Mouse (Mus musculus) layer of hippocampus, postnatal 25 days (tissue): Measurements from ENCODE around the gene Zfp365. TPM values are rescaled to one million over a fixed set of nuclear protein-coding genes. Genes with fewer than 3 reads are reported as not detected.

Experiments used
- DNase-seq, 2 experiments: peaks; one replicate each; pipeline ENCODE4 v3.0.0; 2022; ENCODE audit warnings: mixed read lengths in 2 of 2, low spot score in 1 of 2; ENCODE audit errors: extremely low spot score in 1 of 2
- total RNA-seq, 2 experiments: library from RNA; stranded (reverse); gene quantifications; 2 replicates each; pipeline ENCODE4 v1.2.3; 2021

Zfp365 gene
- total RNA-seq, 2 experiments from 2014 or later: 243 to 244 TPM

DNA sequence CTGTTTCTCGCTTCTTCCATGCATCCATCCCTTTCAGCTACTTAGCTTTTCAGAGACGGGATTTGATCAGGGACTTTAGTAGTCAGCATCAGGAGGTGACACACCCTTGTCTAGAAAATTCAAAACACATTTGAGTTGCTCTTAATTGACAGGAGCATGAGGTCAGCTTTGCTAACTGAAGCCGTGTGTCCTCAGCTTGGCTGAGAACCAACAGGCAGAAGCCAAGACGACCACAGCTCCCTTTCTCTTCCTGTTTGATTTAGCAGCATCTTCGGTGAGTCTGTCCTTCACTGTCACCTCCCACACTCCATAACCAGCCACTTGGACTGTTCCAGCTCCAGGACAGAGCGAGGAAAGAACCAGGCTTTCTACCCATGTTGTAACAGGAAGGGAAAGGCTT lies 60.1 kb downstream of the Zfp365 start:
- no peak for DNase-seq

DNA sequence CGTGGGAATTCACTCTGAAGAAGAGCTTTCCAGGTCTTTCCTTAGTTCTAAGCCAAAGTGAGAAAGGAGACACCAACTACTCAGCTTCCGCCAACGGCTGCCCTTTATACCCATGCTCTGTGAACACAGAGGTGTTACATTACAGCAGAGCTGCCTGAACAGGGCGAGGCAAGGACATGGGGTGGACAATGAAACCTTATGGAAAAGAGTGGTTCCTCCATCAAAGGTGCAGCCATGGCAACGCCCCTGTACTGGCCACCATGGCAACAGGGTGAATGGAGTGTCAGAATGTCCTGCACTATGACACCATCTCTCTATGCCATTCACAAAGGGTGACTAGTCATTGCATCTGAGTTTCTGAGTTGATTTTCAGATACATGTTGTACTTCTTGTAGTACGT lies 61.4 kb downstream of the Zfp365 start:
- DNase-seq: no peak

- no peak for DNase-seq
These were observed 66.3 kb downstream of the Zfp365 start for GRCm38 (mm10) chr10:67846016-67846650.

DNA sequence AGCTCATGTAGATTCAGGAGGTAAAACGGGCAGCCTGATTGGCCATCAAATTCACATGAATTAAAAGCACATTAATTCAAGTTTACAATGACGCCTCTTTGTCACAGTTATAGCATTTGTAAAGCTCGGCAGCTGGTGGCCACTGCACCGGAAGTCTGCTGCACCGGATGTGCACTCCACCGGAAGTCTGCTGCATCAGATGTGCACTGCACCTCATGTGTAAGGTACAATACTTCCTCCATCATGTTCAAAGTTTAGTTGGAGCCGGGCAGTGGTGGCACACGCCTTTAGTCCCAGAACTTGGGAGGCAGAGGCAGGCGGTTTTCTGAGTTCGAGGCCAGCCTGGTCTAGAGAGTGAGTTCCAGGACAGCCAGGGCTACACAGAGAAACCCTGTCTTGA lies 70.9 kb downstream of the Zfp365 start:
- DNase-seq: no peak

DNA sequence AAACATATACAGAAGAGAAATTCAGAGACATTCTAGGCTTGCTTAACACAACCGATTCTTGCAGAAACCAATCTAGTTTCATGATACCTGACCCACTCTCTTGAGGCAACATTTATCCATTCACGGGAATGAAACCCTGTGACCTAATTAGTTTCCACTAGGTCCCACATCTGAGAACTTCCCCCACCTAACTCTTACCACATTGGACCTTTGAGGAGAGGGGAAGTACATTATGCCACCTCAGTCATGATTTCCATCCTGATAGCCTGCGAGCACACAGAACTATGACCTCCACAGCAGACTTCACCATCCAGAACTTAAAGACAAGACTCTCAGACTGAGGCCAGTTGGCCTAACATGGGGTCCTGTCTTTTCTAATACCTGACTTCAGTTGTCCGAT lies 71.7 kb downstream of the Zfp365 start:
- DNase-seq: no peak

GRCm38 (mm10) chr10:67839156-67839555 lies 73.3 kb downstream of the Zfp365 start:
- DNase-seq: no peak

DNA sequence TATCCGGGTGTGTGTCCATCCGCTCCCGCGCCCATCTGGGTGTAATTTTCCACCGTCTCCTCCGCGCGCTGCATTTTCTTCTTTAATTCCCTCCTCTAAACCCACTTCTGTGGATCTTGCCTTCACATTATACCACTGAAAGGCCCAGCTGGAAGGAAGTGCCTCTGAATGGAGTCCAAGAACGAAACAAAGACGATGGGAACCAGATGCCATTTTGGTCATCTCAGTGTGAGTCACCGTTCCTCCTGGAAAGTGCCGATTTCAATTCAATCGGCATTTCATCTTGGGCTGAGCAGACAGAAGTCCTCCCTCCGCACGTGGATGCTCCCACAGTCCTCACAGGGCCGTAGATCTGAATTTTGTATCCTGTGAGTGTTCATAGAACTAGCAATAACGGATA lies 76.0 kb downstream of the Zfp365 start:
- no peak for DNase-seq

Other genes starting within 250 kb of the Zfp365 start
- gene Rtkn2, start 66.9 kb upstream of the Zfp365 start, total RNA-seq: 1 to 10 TPM; 4.7 to 6.5 TPM